12 mouse cellular contexts compared by ENCODE assay signal in the genomic region with DNA sequence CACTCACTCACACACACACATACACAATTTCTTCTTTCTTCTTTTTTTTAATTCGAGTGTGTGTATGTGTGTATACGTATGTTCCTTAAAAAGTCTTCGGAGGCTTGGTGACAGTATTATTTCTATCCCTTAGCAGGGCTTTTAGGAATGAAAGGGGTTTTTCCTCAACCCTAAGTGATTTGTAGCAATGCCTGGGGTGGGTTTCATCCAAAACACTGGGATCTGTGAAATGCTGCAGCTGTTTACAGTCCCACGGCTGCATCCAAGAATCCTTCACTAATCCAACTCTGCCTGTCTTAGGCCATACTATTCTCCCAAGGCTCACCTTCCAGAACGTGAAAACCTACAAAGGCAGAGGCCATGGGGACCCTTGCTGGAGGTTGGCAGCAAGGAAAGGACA.
DNase-seq lines count a peak whose midpoint lies in the region; ATAC-seq and TF ChIP-seq lines count a peak whose summit lies in the region.
"Had no signal": no experiment of that assay in that cellular context is flagged by ENCODE, and none has a peak within 500 bp of the region (broad histone marks: within the 10 kb centered on the region; RNA-seq: fewer than 3 reads in every experiment).

No protein-coding gene starts in this region.

- no peaks in the 10 kb centered on the region for H3K36me3 ChIP-seq in heart, embryonic 13.5 days
- no peaks in the 10 kb centered on the region for H3K36me3 ChIP-seq in heart, embryonic 11.5 days (ENCODE audit: control insufficient read depth, insufficient read depth, low read length)
- H3K36me3 ChIP-seq in liver, postnatal 0 days (replicated peaks; ENCODE audit: insufficient read depth, low read length) = no peaks in the 10 kb centered on the region
- no peaks in the 10 kb centered on the region for H3K36me3 ChIP-seq in liver, embryonic 12.5 days
- H3K36me3 ChIP-seq in embryonic facial prominence, embryonic 15.5 days = no peaks in the 10 kb centered on the region
- H3K36me3 ChIP-seq: midbrain, embryonic 15.5 days had no signal

- peak overlapping the region; percentile 77; the same call in 1 of the 2 replicates for H3K27ac ChIP-seq in heart, embryonic 13.5 days (replicated peaks)
- H3K27ac ChIP-seq in heart, embryonic 11.5 days (ENCODE audit: low read depth, low read length) = no peak overlapping the region
- 0 out of 2 replicates have a peak overlapping the region, but pooled peaks have one; percentile 18 for H3K27ac ChIP-seq in liver, postnatal 0 days (ENCODE audit: low read depth)
- no peak overlapping the region for H3K27ac ChIP-seq in liver, embryonic 12.5 days
- H3K27ac ChIP-seq in embryonic facial prominence, embryonic 15.5 days (replicated peaks) = peak overlapping the region; percentile 19; the same call in 1 of the 2 replicates
- H3K27ac ChIP-seq: hindbrain, postnatal 0 days; midbrain, embryonic 15.5 days had no signal

- no peak overlapping the region for H3K9ac ChIP-seq in heart, embryonic 13.5 days
- no peak overlapping the region for H3K9ac ChIP-seq in heart, embryonic 11.5 days (ENCODE audit: low read depth, low read length)
- H3K9ac ChIP-seq in liver, postnatal 0 days (replicated peaks) = no peak overlapping the region
- H3K9ac ChIP-seq in liver, embryonic 12.5 days = no peak overlapping the region
- no peak overlapping the region for H3K9ac ChIP-seq in embryonic facial prominence, embryonic 15.5 days
- H3K9ac ChIP-seq: midbrain, embryonic 15.5 days had no signal

- no peak overlapping the region for H3K4me2 ChIP-seq in heart, embryonic 13.5 days
- H3K4me2 ChIP-seq in heart, embryonic 11.5 days = no peak overlapping the region
- no peak overlapping the region for H3K4me2 ChIP-seq in liver, postnatal 0 days (ENCODE audit: low read depth, low read length)
- H3K4me2 ChIP-seq in liver, embryonic 12.5 days = no peak overlapping the region
- no peak overlapping the region for H3K4me2 ChIP-seq in embryonic facial prominence, embryonic 15.5 days (replicated peaks)
- H3K4me2 ChIP-seq: midbrain, embryonic 15.5 days had no signal

- no peaks in the 10 kb centered on the region for H3K9me3 ChIP-seq in heart, embryonic 13.5 days
- no peaks in the 10 kb centered on the region for H3K9me3 ChIP-seq in heart, embryonic 11.5 days (replicated peaks; ENCODE audit: control insufficient read depth, low read length)
- no peaks in the 10 kb centered on the region for H3K9me3 ChIP-seq in liver, postnatal 0 days (ENCODE audit: low read length)
- H3K9me3 ChIP-seq in liver, embryonic 12.5 days (replicated peaks) = no peaks in the 10 kb centered on the region
- H3K9me3 ChIP-seq in embryonic facial prominence, embryonic 15.5 days (replicated peaks) = no peaks in the 10 kb centered on the region
- H3K9me3 ChIP-seq: midbrain, embryonic 15.5 days had no signal

- WGBS in heart, embryonic 13.5 days = 81% methylated on average over 5 of the region's 5 CpGs
- WGBS in heart, embryonic 11.5 days (ENCODE audit: insufficient replicate concordance) = 87% methylated on average over 5 of the region's 5 CpGs
- 80% methylated on average over 5 of the region's 5 CpGs for WGBS in liver, postnatal 0 days (ENCODE audit: insufficient replicate concordance)
- WGBS in liver, embryonic 12.5 days (ENCODE audit: insufficient replicate concordance) = 79% methylated on average over 5 of the region's 5 CpGs
- 77% methylated on average over 5 of the region's 5 CpGs for WGBS in embryonic facial prominence, embryonic 15.5 days

- no peak for TF ChIP-seq CTCF in liver, postnatal 0 days (IDR thresholded peaks at IDR 0.05; ENCODE audit: low read depth)

- no peak for DNase-seq in liver, postnatal 0 days
- peak; percentile 21 for DNase-seq in lung, postnatal 10 days
- no peak for DNase-seq in cerebellum, adult 9-10 months
- DNase-seq in urinary bladder, postnatal 36 days (ENCODE audit: low spot score in 2 of 2) = no peak
- DNase-seq: cerebellum, adult 18-20 months; thymus, postnatal 25 days had no signal

- ATAC-seq in heart, embryonic 13.5 days (ENCODE audit: extremely low read depth, insufficient number of reproducible peaks, low FRiP score, low TSS enrichment) = no peak
- no peak for ATAC-seq in heart, embryonic 11.5 days (replicated peaks; ENCODE audit: insufficient number of reproducible peaks, low FRiP score, low TSS enrichment)
- no peak for ATAC-seq in liver, postnatal 0 days
- ATAC-seq in liver, embryonic 12.5 days = no peak
- no peak for ATAC-seq in embryonic facial prominence, embryonic 15.5 days (ENCODE audit: insufficient number of reproducible peaks, low FRiP score, low TSS enrichment, low read depth)
- ATAC-seq: hindbrain, postnatal 0 days; midbrain, embryonic 15.5 days had no signal

- peaks cover 34% of the 10 kb centered on the region for H3K4me1 ChIP-seq in heart, embryonic 13.5 days
- H3K4me1 ChIP-seq in heart, embryonic 11.5 days (ENCODE audit: control insufficient read depth, insufficient read depth, low read length) = peaks cover 9% of the 10 kb centered on the region
- peaks cover 7% of the 10 kb centered on the region for H3K4me1 ChIP-seq in liver, postnatal 0 days (ENCODE audit: insufficient read depth)
- H3K4me1 ChIP-seq in liver, embryonic 12.5 days = no peaks in the 10 kb centered on the region
- peaks cover 30% of the 10 kb centered on the region for H3K4me1 ChIP-seq in embryonic facial prominence, embryonic 15.5 days

- H3K4me3 ChIP-seq in heart, embryonic 13.5 days = no peak overlapping the region
- no peak overlapping the region for H3K4me3 ChIP-seq in heart, embryonic 11.5 days (ENCODE audit: low read depth, low read length)
- no peak overlapping the region for H3K4me3 ChIP-seq in liver, postnatal 0 days (ENCODE audit: low read depth, low read length)
- H3K4me3 ChIP-seq in liver, embryonic 12.5 days = no peak overlapping the region
- H3K4me3 ChIP-seq in embryonic facial prominence, embryonic 15.5 days (replicated peaks) = no peak overlapping the region
- H3K4me3 ChIP-seq: midbrain, embryonic 15.5 days had no signal

- H3K27me3 ChIP-seq in heart, embryonic 13.5 days (replicated peaks) = no peaks in the 10 kb centered on the region
- H3K27me3 ChIP-seq in heart, embryonic 11.5 days (ENCODE audit: control insufficient read depth, insufficient read depth, low read length) = no peaks in the 10 kb centered on the region
- no peaks in the 10 kb centered on the region for H3K27me3 ChIP-seq in liver, postnatal 0 days (ENCODE audit: insufficient read depth, low read length)
- no peaks in the 10 kb centered on the region for H3K27me3 ChIP-seq in liver, embryonic 12.5 days (replicated peaks)
- H3K27me3 ChIP-seq in embryonic facial prominence, embryonic 15.5 days = no peaks in the 10 kb centered on the region
- H3K27me3 ChIP-seq: midbrain, embryonic 15.5 days had no signal

- TF ChIP-seq EP300 in liver, postnatal 0 days (IDR thresholded peaks at IDR 0.05; ENCODE audit: low read depth) = no peak

Comparison
In these comparisons a context has a peak if more than half of its experiments do, and no peak if none do; other contexts are left out.
1. H3K27ac ChIP-seq: peak in heart, embryonic 13.5 days (single experiment), liver, postnatal 0 days (single experiment) and embryonic facial prominence, embryonic 15.5 days (single experiment); none in heart, embryonic 11.5 days (single experiment) and liver, embryonic 12.5 days (single experiment).